Mouse (Mus musculus): Measurements from ENCODE around the gene Tfdp1.

DNA sequence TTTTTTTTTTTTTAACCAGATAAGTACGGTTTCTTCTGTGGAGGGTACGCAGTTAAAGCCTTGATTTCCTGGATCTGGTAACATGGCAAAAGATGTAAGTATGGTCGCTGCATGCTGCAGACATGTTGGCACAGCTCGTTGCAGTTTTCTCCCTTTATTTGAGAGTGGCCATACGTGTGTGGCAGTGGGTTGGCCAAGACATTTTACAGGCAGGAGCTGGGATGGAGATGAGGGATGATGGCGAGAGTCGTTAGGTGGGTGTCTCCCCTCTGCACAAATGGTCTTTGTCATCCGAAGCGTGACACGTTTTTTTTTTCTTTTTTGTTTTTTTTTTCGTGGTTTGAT is 1.1 kb downstream of the Tfdp1 start:
- TF ChIP-seq POLR2A (IDR thresholded peaks at IDR 0.05; ENCODE audit: insufficient read depth, low read length) (no peak), EP300 (IDR thresholded peaks at IDR 0.05; ENCODE audit: insufficient read depth, low read depth, low read length) (no peak)

All from ES-Bruce4 (cell line).